Mouse (Mus musculus): ENCODE data around the gene Kif21b.

GRCm38 (mm10) chr1:136131603-136132291 is 558 bp downstream of the Kif21b start:
- TF ChIP-seq CTCF (IDR thresholded peaks at IDR 0.05; ENCODE audit: low read depth) (no peak), EP300 (IDR thresholded peaks at IDR 0.05; ENCODE audit: low read depth) (no peak)

Measured in liver, embryonic 14.5 days (tissue).